Mouse (Mus musculus) midbrain, embryonic 11.5 days (tissue): ENCODE results near the gene Pi4ka. TPM values are rescaled to one million over a fixed set of nuclear protein-coding genes. Genes with fewer than 3 reads are reported as not detected.

Experiments used
- ATAC-seq: fragments of 200-750 bp; cut with Nextera tagmentation; 2 replicates; pipeline ENCODE4 v1.8.0; 2017; ENCODE audit warnings: moderate TSS enrichment, moderate library complexity; ENCODE audit not compliant: low FRiP score
- DNase-seq: peaks from one replicate; pipeline ENCODE4 v3.0.0; 2015; ENCODE audit warnings: low spot score; ENCODE audit errors: missing footprints
- H3K27ac ChIP-seq: fragments of 300-500 bp; sonication (generic); 2 replicates; pipeline ENCODE4 v1.5.1; 2014; ENCODE audit warnings: low read depth, low read length
- H3K27me3 ChIP-seq: fragments of 300-500 bp; sonication (generic); 2 replicates; pipeline ENCODE4 v1.6.1; 2014; ENCODE audit warnings: mild to moderate bottlenecking, low read length, moderate library complexity, mixed read lengths; ENCODE audit not compliant: control insufficient read depth, insufficient read depth
- H3K36me3 ChIP-seq: fragments of 300-500 bp; sonication (generic); 2 replicates; pipeline ENCODE4 v1.6.1; 2014; ENCODE audit warnings: mild to moderate bottlenecking, low read length, moderate library complexity, mixed read lengths; ENCODE audit not compliant: control insufficient read depth, insufficient read depth
- H3K4me1 ChIP-seq: fragments of 300-500 bp; sonication (generic); 2 replicates; pipeline ENCODE4 v1.6.1; 2014; ENCODE audit warnings: low read length; ENCODE audit not compliant: control insufficient read depth, insufficient read depth
- H3K4me2 ChIP-seq: fragments of 300-500 bp; sonication (generic); 2 replicates; pipeline ENCODE4 v1.6.1; 2014; ENCODE audit warnings: mild to moderate bottlenecking, moderate library complexity
- H3K4me3 ChIP-seq: fragments of 300-500 bp; sonication (generic); 2 replicates; pipeline ENCODE4 v1.5.1; 2014; ENCODE audit warnings: low read depth, low read length
- H3K9ac ChIP-seq: fragments of 300-500 bp; sonication (generic); 2 replicates; pipeline ENCODE4 v1.6.1; 2014; ENCODE audit warnings: low read length
- H3K9me3 ChIP-seq: fragments of 300-500 bp; sonication (generic); 2 replicates; pipeline ENCODE4 v1.6.1; 2016; ENCODE audit warnings: low read length; ENCODE audit not compliant: control insufficient read depth
- WGBS: fragments of 180-500 bp; shearing (Covaris S2); extraction: QIAGEN DNeasy Blood & Tissue Kit; methylation state at CpG from one replicate; pipeline ENCODE4 v1.1.7; 2014; 5-methylcytosine and 5-hydroxymethylcytosine counted together
- polyA plus RNA-seq: library from polyadenylated mRNA; unstranded; fragments of >200 nt; fragmentation: Nextera tagmentation; extraction: Ambion mirVana; gene quantifications from 2 replicates; pipeline ENCODE4 v1.2.1, GENCODE M21; 2014

The Pi4ka gene
- polyA plus RNA-seq, 1 experiment from 2014 or later = 40.1 TPM

DNA sequence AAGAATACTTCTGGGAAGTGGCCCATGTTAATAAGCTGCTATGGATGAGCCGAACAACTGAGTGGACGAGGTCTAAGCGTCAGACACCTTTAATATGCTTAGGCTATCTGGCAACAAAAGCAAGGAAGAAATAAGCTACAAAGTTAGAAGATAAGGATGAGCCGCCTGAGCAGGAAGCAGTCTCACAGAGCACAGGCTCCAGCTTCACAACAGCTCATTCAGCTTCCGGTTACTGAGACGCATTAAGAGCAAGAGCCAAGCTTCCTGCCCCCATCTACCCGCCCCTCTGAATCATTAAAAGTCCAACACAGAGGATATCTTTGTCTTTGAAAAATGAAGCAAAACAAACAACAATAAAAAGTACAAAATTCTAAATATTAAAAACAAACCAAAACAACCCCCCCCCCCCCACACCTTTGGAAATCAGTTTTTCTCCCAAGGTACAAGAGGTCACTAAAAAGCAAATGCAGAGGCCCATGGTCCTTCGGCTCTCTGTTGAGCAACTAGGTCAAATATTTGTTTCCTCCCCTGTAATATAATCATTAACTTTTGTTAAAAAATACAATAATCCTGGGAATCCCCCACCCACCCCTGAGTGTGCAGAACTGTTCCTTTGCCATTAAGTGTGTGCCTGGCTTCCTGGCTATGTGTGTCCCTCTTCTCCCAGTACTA is 60.8 kb downstream of the Pi4ka start:
- H3K27ac ChIP-seq = no peak overlapping the region
- no peak overlapping the region for H3K4me3 ChIP-seq
- H3K9ac ChIP-seq = no peak overlapping the region
- WGBS = 93% methylated on average over 8 of the region's 8 CpGs
- no peaks in the 10 kb centered on the region for H3K36me3 ChIP-seq
- H3K9me3 ChIP-seq = no peaks in the 10 kb centered on the region
- ATAC-seq (no peak), DNase-seq (no peak)
- no peak overlapping the region for H3K4me2 ChIP-seq
- H3K4me1 ChIP-seq = no peaks in the 10 kb centered on the region
- H3K27me3 ChIP-seq = no peaks in the 10 kb centered on the region

DNA sequence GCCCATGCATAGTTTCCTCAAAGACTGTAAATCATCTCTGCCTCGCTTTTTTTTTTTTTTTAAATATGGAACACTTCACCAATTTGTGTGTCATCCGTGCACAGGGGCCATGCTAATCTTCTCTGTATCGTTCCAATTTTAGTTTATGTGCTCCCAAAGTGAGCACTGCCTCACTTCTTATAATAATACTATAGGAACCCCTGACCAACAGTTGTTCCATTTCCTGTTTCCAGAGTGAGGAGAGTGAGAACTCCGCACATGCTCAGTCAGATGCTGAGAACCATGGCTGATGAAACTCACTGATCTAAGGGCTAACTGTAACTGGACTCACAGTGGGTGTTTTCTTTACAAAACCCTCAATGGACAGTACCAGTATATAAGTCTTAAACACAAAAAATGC is 64.3 kb downstream of the Pi4ka start:
- ATAC-seq = no peak
- WGBS = 95% methylated on average over 4 of the region's 4 CpGs

DNA sequence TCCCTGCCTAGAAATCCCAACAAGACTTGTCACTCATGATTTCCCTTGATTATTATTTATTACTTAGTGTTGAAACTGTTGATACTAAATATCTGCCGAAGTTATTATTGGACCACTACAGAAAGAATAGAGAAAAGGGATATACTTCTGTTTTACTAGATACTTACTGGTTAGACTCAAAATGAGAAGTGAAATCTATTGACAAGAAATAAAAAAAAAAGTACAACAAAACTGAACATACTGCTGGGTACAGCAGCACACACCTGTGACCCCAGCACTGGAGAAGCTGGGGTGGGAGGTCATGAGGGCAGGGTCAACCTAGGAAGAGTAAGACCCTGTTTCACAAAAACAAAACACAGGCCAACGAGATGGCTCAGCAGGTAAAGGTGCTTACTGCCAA is 65.4 kb downstream of the Pi4ka start:
- Histone ChIP-seq H3K27ac (no peak overlapping the region), H3K36me3 (no peaks in the 10 kb centered on the region), H3K9me3 (no peaks in the 10 kb centered on the region), H3K4me2 (no peak overlapping the region), H3K9ac (no peak overlapping the region), H3K4me3 (no peak overlapping the region), H3K4me1 (no peaks in the 10 kb centered on the region), H3K27me3 (no peaks in the 10 kb centered on the region)
- no peak for ATAC-seq
- WGBS = 90% methylated on average over 2 of the region's 2 CpGs
- DNase-seq = no peak

More for the DNA sequence above, 64.3 kb downstream of the Pi4ka start:
- no peaks in the 10 kb centered on the region for H3K36me3 ChIP-seq
- H3K4me2 ChIP-seq = no peak overlapping the region
- H3K27ac ChIP-seq = no peak overlapping the region
- H3K4me1 ChIP-seq = no peaks in the 10 kb centered on the region
- no peaks in the 10 kb centered on the region for H3K27me3 ChIP-seq
- no peak for DNase-seq
- no peaks in the 10 kb centered on the region for H3K9me3 ChIP-seq
- no peak overlapping the region for H3K9ac ChIP-seq
- no peak overlapping the region for H3K4me3 ChIP-seq

DNA sequence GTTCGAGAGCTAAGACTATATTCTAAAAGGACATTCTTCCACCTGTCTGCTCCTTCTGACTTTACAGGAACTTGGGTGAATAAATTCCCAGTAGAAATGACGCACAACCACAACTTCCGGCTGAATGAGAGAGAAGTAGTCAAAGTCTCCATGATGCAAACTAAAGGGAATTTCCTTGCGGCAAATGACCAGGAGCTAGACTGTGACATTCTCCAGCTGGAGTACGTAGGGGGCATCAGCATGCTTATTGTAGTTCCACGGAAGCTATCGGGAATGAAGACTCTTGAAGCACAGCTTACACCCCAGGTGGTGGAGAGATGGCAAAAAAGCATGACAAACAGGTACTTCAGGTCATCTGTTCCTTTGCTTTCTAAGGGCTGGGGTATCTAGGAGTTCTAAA is 66.4 kb downstream of the Pi4ka start:
- Histone ChIP-seq H3K4me2 (no peak overlapping the region), H3K4me1 (no peaks in the 10 kb centered on the region), H3K27me3 (no peaks in the 10 kb centered on the region), H3K27ac (no peak overlapping the region), H3K9ac (no peak overlapping the region), H3K36me3 (no peaks in the 10 kb centered on the region), H3K4me3 (no peak overlapping the region), H3K9me3 (no peaks in the 10 kb centered on the region)
- no peak for DNase-seq
- no peak for ATAC-seq
- WGBS = 89% methylated on average over 7 of the region's 7 CpGs

DNA sequence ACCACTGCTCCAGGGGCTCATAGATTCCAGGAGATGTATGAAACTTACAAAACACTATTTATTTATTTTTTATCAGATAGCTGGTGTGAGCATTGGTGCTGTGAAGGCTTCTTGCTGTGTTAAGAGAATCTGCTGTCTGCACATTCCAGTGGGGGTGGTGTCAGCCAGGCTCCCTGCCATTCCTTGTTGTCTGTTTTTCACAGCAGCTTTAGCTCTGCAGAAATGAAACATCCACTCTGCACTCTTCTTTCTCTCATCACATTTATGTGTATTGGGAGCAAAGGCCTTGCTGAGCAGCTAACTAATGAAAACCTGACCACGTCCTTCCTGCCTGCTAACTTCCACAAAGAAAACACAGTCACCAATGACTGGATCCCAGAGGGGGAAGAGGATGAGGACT is 70.0 kb downstream of the Pi4ka start:
- no peaks in the 10 kb centered on the region for H3K36me3 ChIP-seq
- no peak overlapping the region for H3K4me3 ChIP-seq
- H3K4me2 ChIP-seq = no peak overlapping the region
- WGBS = 83% methylated on average over 1 of the region's 1 CpGs
- H3K27ac ChIP-seq = no peak overlapping the region
- H3K4me1 ChIP-seq = no peaks in the 10 kb centered on the region
- no peaks in the 10 kb centered on the region for H3K9me3 ChIP-seq
- H3K9ac ChIP-seq = no peak overlapping the region
- H3K27me3 ChIP-seq = no peaks in the 10 kb centered on the region
- ATAC-seq (no peak), DNase-seq (no peak)

DNA sequence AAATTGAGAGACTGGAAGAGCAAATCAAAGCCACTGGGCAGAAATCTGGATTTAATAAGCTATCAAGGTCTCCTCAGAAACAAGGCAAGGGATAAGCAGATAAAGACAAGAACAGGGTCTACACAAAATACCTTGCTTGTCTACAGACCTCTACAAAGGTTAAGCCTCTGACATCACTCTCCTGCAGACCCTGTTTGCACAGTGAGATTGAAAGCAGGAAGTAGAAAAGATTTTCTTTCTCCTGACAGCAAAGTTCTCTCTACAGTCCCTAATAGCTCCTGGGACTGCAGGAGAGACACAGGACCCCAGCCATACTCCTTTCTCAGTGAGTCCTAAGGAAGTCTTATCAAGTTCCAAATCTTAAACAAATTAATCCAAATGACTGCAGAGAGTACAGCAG is 71.5 kb downstream of the Pi4ka start:
- H3K4me3 ChIP-seq = no peak overlapping the region
- DNase-seq (no peak), ATAC-seq (no peak)
- no peaks in the 10 kb centered on the region for H3K4me1 ChIP-seq
- no peak overlapping the region for H3K9ac ChIP-seq
- H3K9me3 ChIP-seq = no peaks in the 10 kb centered on the region
- no peaks in the 10 kb centered on the region for H3K36me3 ChIP-seq
- H3K27ac ChIP-seq = no peak overlapping the region
- no peak overlapping the region for H3K4me2 ChIP-seq
- no peaks in the 10 kb centered on the region for H3K27me3 ChIP-seq

DNA sequence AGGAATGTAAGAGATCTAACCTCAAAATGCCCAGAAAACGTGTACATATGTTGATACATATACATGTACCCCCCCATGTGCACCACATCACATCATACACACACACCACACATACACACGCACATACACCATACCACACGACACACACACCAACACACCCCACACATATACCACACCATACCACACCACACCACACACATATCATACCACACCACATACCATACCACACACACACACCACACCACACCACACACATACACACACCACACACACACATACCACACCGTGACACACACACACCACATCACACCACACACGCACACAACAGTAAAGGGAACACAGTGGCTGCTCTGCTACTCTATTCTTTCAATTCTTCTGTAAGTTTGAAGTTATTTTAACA is 74.3 kb downstream of the Pi4ka start:
- ATAC-seq = no peak

DNA sequence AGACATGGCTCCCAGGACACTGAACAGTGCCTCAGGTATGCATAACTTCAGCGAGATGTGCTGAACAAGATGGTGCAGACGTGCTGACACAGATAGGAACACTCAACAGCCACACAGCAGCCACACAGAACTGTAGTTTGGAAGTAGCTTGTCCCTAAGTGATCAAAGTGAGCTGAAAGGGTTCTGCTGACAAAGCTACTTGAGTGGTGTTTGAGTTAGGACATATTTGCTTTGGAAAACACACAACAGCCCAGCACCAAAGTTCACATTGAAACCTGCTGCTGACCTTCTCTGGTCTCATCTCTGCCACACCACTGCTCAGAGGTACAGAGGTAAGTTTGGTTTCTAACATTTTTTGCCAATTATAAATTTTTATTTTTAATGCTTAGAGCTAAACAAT is 75.0 kb downstream of the Pi4ka start, which contains the start of gene Serpind1:
Gene Serpind1 (plus strand): TSS at position 256 of the 400 bp plus-strand sequence.
- ATAC-seq = no peak
- Histone ChIP-seq H3K9me3 (no peaks in the 10 kb centered on the region), H3K27me3 (no peaks in the 10 kb centered on the region), H3K9ac (no peak within 1 kb of the TSS), H3K36me3 (no peaks in the 10 kb centered on the region), H3K4me3 (no peak within 1 kb of the TSS), H3K4me1 (no peaks in the 10 kb centered on the region), H3K27ac (no peak within 1 kb of the TSS), H3K4me2 (no peak within 1 kb of the TSS)
- WGBS = 82% methylated on average over 2 of the region's 2 CpGs
- no peak for DNase-seq

More for the DNA sequence above, 74.3 kb downstream of the Pi4ka start:
- Histone ChIP-seq H3K36me3 (no peaks in the 10 kb centered on the region), H3K27ac (no peak overlapping the region), H3K4me3 (no peak overlapping the region), H3K9me3 (no peaks in the 10 kb centered on the region), H3K9ac (no peak overlapping the region), H3K27me3 (no peaks in the 10 kb centered on the region), H3K4me2 (no peak overlapping the region), H3K4me1 (no peaks in the 10 kb centered on the region)
- DNase-seq = no peak
- 90% methylated on average over 5 of the region's 5 CpGs for WGBS

DNA sequence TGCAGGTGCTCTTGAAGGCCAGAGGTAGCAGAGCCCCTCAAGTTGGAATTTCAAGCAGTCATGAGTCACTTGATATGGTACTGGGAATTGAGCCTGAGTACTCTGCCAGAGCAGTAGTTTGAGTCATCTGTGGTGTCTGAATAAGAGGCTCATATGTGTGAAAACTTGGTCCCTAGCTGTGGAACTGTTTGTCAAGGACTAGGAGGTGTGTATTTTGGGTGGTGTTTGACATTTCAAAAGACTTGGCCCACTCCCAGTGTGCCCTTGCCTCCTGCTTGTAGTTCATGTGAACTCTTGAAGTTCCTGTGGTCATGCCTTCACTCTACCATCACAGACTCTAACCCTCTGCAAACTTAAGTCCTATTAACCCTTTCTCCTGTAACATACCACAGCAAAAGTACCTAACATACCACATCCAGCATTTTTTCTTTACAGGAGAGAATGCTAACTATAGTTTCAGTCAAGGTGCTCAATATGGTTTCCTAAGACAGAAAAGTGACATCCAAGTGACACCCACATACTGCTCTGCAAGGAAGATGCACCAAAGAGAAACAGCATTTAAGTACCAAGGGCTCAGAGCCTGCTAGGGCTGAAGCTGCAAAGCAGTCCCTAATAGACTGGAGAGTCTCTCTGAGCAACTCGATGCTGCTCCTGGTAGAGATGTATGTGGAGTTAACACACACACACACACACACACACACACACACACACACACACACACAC is 76.1 kb downstream of the Pi4ka start:
- Histone ChIP-seq H3K9me3 (no peaks in the 10 kb centered on the region), H3K27ac (no peak overlapping the region), H3K4me3 (no peak overlapping the region), H3K36me3 (no peaks in the 10 kb centered on the region), H3K4me1 (no peaks in the 10 kb centered on the region), H3K9ac (no peak overlapping the region), H3K27me3 (no peaks in the 10 kb centered on the region), H3K4me2 (no peak overlapping the region)
- WGBS = 75% methylated on average over 1 of the region's 1 CpGs
- DNase-seq (no peak), ATAC-seq (no peak)
